Mouse (Mus musculus) ES-E14 (cell line): ENCODE measurements at regions not wholly inside any gene's neighbourhood (a gene's known extent, or its start where the extent isn't known, plus 50 kb on each side); places are given as distances from the start of the nearest gene placed in this dataset.

Experiments used
- CHD2 ChIP-seq: IDR thresholded peaks from 2 replicates; pipeline ENCODE4 v1.6.1; 2014; ENCODE audit warnings: mild to moderate bottlenecking, low read depth, low read length, inconsistent platforms
- HCFC1 ChIP-seq: IDR thresholded peaks from 2 replicates; pipeline ENCODE4 v1.6.1; 2012; ENCODE audit warnings: low read length, inconsistent platforms, borderline replicate concordance; ENCODE audit not compliant: insufficient read depth
- MAFK ChIP-seq: IDR thresholded peaks from 2 replicates; pipeline ENCODE4 v1.6.1; 2014; ENCODE audit warnings: mild to moderate bottlenecking, low read depth, low read length, inconsistent platforms; ENCODE audit not compliant: insufficient read depth
- ZC3H11A ChIP-seq: IDR thresholded peaks from 2 replicates; pipeline ENCODE4 v1.6.1; 2012; ENCODE audit warnings: low read depth, mild to moderate bottlenecking, inconsistent platforms, low read length, borderline replicate concordance
- ZNF384 ChIP-seq: IDR thresholded peaks from 2 replicates; pipeline ENCODE4 v1.6.1; 2012; ENCODE audit warnings: low read depth, low read length, inconsistent platforms

GRCm38 (mm10) chr1:33174646-33175435 is 494.8 kb downstream of the Prim2 start:
- TF ChIP-seq ZC3H11A (no peak), MAFK (no peak), HCFC1 (no peak), ZNF384 (no peak), CHD2 (no peak)
